Mouse (Mus musculus) lung, postnatal 25 days (tissue): Measurements from ENCODE around the gene Lyrm7.

ENCODE experiments used
- DNase-seq: peaks from one replicate; pipeline ENCODE4 v3.0.0; 2022; ENCODE audit warnings: low spot score

Gene Lyrm7

DNA sequence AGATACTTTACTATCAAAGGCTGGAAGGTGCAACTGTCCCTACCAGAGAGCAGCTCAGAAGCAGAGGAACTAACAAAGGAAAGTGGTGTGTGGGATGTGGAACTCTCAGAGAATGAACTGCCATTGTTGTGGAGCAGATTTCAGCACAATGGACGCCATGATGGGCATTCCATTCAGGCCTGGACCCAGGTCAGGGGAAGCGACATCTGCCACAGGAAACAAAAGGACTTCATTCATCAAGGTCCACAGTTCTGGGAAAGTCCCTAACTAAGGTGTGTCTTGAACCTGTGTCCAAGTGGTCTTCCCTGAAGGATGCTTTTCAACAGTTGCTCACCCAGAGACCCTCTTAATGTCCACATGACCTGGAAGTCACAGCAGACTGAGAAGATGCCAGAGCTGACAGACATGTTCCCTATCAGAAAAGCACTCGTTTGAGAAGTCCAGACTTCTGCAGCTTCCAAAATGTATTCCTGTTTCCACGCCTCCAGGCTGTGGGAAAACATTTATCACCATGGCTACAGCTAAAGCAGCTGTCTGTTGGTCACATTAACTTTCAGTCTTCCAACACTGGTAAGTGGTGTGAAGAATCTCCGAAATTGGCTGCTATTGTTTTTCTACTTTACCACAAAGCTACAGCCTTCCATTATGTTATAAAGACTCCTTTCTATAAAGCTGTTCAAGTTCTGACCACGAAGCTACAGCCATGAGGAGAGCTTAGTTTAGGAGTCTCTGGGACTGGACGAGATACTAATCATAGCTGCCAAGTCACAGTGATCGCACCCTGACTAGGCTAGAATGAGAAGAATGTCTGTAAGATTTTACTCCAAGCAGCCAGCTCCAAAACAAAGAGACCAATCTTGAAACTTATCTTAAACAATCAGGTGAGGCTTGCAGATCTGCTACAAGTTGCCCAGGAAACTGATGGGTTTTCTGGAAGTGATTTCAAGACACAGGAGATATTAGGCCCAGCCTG is 15.0 kb downstream of the Lyrm7 start:
- DNase-seq: no peak

DNA sequence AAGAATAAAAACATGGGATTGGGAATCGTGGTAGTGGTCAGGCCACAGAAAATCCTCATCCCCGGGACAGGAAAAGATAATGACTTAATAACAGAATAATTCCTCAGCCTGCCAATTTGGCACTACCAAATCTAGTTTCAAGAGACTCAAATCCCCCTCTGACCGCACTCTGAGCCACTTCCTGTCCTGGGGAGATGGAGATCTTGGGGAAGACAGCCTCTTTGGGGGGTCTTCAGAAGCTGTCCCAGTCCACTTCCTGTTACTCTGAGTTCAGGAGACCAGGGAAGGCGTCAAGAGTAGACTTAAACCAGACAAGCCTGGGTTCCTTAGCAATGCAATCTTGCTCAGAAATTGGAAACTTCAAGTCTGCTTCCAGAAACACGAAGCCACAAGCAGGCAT is 15.8 kb downstream of the Lyrm7 start:
- DNase-seq: no peak

DNA sequence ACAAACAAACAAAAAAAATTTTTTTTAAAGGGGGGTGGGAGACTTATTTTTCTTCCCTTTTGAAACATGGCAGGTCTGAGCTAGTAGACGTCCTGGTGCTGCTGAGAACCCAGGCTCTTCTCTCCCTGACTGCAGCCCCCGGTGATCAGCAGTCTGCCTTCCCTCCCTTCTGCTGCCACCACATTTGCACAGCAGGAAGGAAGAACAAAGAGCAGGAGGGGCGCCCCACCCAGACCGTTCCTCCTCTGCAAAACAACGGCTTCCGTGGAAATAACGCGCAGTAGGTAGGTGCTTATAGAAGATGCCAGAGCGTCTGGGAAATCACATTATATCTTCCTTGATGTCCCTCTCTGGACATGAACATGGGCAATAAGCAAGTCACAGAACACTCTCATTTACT is 16.3 kb downstream of the Lyrm7 start:
- DNase-seq: no peak

DNA sequence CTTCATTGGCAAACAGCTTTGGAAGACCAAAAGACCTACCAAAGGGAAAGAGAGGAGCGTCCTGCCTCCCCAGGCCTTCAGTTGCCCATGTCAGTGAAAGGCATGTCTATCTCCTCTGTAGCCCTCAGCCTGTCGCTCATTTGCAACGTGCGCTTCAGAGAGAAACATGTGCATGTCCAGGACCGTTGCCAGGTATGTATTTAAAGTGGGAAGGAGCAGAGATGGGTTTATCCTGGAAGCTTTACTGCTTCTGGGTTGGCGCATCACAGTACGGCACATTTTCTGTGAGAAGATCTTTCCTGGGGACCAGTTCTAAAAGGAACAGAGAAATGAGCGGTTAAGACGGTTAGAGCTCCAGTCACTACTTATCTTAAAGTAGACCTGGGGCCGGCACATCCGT is 19.8 kb downstream of the Lyrm7 start:
- no peak for DNase-seq

DNA sequence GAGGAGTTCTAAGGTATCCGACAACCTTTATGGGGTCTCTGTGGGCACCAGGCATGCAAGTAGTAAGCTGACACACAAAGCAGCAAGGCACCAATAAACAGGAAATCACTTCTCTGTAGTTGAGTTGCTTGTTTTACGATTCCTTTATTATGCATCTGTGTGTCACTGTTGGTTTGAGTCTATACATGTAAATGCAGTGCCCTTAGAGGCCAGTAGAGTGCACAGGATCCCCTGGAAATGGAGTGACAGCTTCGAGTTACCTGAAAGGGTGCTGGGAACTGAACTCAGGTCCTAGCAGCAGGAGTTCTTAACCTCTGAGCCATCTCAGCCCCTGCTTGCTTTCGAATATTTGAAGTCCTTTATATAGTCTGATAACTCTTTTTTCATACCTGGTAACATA is 21.0 kb downstream of the Lyrm7 start:
- DNase-seq: no peak

DNA sequence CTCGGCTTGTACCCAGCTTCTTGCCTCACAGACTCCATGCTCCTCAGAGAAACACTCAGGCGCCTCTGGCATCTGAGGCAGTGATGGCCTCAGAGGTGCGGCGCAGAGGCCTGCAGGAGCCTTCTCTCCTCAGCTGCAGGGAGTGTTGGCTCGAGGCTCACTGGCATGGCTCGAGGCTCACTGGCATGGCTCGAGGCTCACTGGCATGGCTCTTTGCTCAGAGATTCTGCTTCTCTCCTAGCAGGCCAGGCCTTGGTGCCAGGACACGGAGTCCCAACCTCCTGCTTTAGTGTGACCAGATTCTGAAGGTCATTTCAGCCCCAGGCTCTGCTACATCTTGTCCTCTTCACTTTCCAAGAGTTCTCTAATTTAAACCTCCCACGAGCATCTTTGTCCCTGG is 24.6 kb downstream of the Lyrm7 start:
- no peak for DNase-seq

DNA sequence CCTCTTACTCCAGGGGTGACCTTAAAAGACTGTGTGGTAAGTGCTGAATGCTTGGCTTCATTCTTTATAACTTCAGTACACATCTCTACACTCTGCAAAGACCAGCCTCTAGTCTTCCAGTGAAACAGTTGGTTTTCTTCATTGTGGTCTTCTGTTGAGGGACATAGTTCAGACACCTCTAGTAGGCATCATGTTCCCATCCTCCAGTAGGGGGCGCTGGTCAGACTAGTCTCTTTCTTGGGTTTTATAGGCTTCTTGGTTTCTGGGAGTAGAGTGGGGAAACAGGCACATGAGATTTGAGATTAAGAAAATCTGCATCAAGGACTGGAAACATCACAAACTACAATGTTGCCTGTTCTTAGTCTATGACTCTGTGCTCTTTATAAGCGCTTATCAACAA is 26.1 kb downstream of the Lyrm7 start:
- no peak for DNase-seq

DNA sequence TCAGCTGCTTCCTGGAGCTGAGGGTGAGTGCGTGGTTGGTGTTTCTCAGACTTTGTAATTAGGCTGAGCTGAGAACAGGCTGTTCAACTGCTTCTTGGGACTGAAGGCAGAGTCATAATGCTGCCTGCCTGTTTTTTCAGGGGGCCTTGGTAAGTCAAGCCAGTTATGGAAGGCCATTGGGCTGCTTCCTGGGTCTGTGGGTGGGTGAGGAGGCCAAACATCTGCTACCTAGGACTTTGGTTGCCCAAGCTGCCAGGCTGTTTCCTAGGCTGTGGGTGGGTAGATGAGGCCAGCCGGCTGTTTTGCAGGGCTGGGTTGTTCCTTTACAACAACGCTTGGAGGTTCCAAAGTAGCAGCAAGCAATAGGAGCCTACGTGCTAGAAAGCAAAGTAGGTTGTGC is 26.9 kb downstream of the Lyrm7 start:
- DNase-seq: no peak

DNA sequence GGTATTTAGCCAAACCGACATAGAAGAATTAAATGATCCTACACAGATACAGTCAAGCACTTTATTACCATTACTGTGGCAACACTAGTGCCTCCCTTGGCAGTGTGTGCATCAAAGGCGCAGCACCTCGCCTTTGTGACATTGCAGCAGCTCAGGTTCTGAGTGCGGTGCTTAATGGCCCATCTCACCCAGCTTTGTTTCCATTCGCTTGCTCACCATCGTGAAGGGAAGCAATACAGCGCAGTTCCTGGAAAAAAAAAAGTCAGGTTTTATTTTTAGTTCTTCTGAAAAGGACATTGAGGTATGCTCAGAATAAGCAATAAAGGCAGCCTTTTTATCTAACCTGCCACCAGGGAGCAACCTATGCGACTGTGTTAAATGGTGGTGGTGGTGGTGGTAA is 33.9 kb downstream of the Lyrm7 start:
- no peak for DNase-seq

DNA sequence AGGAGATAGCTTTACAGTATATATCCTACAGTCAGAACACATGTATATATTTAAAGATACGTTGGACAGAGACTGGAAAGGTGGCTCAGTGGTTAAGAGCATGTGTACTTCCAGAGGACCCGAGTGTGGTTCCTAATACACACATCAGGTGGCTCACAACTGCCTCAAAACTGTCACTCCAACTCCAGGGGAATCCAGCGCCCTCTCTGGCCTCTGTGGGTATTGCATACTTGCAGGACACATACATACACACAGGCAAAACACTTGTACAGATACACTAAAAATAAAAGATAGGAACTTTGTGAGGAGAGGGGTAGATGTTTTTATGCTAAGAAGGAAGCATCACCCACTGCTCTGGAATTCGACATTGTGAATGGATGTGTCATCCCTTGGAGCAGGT is 34.9 kb downstream of the Lyrm7 start:
- DNase-seq: no peak

DNA sequence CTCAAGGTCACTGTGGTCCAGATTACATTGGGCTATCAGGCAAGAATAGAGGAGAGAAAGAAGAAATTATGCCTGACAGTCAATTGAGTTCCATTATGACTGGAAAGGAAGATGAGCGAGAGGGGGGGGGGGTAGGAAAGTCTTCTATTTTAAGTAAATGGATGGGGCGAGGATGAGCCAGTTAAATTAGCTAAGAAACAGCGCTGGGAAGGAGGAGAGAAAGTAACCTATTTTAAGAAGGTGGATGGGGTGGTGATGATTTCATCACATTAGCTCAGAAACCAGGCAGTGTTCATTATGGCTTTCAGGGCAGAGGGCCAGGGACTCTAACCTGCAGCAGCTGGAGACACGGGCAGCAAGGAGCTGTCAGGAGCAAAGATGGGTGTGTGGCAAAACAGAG is 37.2 kb downstream of the Lyrm7 start:
- no peak for DNase-seq

DNA sequence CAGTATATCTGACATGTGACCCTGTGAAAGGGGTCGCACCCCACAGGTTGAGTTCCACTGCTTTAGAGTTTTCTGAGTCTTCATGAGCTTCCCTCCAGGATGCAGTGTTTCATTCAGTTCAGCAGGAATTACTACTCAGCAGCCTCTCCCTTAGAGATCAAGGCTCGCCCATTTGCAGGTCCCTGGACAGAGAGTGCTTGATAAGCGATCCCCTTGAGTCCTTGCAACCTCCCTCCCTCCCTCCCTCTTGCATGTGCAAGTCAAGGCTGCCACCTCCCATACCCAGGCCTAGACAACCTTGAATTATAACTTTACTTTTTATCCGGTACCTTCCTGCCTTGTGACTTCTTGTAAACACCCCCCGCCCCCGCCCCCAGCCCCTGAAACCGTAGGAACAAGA is 41.2 kb downstream of the Lyrm7 start:
- DNase-seq: no peak

DNA sequence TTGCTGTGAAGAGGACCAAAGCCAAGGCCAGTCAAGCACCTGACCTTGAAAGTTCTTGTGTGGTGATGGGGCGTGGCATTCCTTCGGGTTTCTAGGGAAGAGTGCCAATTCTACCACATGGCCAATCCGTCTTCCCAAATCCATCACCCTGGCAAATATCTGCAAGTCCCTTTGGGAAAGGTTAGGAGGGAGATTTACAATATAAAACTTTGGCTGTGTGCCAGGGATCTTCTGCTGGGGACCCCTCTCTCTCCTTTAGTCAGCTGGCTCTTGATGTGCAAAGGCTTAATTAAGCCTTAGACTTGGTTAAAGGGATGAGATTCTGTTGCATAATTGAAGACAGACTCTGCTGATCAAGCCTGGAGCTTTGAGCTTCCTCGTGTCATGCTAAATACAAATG is 43.3 kb downstream of the Lyrm7 start:
- no peak for DNase-seq

DNA sequence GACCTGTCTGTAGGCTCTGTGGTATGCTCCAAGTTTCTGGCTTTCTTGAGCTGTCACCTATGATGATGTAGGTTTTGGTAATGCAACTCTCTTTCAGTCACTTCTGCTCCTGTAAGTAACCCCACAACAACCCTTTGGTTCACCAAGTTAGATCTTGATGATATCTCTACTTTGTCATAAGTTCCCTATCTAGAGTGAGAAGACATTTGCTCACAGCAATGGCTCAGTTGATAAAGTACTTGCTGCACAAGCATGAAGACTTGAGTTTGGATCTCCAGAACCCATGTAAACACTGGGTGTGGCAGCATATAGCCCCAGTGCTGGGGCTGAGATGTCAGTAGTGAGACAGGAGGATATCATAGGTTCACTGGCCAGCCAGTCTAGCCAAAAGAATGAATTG is 45.1 kb downstream of the Lyrm7 start:
- no peak for DNase-seq

DNA sequence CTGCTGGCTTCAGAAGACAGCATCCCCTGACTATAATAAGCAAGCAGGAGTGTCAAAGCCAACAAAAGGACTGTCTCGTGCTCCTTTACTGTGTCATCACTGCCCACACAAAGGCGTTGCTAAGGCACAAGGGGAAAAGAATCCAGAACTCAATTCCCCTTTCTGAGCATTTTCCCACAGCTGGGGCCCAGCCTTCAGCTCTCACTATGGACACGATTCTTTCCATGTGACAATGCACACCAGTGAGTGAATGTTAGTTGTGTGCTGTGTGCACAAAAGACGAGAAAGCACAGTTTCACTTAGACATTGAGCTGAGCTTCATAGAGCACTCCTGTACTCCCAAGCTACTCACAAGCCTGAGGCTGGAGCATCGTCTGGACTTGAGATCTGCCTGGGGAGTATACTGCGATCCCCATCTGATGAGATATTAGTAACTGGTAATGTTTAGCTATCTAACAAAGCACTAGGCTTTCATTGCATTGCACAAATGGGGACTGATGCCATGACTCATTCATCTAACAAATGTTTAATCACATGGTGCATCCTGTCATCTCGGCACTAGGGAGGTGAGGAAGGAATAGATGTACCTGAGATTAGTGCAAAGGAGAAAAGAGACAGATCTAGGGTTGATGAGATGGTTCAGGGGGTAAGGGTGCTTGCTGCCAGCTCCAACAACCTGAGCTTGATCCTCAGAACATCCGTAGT is 47.8 kb downstream of the Lyrm7 start:
- no peak for DNase-seq

DNA sequence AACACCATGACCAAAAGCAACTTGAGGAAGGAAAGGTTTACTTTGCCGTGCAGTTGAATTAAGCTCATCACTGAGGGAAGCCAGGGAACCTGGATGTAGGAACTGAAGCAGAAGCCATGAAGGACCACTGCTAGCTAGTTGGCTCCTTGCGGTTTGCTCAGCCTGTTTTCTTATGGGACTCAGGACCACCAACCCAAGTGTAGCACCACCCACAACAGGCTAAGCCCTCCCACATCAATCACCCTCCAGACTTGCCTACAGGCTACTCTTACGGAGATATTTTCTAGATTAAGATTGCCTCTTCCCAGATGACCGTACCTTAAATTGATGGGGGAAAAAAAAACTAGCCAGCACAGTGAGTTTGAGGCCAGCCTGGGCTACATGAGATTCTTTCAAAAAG is 48.4 kb downstream of the Lyrm7 start:
- DNase-seq: no peak

DNA sequence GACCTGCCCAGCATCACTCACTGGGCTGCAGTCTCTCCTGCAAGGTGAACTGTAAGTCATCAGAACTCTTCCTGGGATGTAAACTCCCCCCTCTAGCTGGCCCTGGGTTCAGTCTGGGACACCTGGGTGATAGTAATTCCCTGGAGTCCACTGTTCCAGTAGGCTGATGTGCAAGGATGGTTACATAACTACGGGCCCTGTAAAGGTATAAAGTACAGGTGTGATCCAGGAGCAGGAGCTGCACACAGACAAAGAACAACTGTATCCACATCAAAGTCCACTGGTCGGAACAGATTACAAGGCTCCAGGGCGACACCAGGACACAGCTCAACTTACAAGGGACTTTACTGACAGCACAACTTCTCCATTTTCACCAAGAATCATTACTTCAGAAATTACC is 49.7 kb downstream of the Lyrm7 start:
- no peak for DNase-seq

DNA sequence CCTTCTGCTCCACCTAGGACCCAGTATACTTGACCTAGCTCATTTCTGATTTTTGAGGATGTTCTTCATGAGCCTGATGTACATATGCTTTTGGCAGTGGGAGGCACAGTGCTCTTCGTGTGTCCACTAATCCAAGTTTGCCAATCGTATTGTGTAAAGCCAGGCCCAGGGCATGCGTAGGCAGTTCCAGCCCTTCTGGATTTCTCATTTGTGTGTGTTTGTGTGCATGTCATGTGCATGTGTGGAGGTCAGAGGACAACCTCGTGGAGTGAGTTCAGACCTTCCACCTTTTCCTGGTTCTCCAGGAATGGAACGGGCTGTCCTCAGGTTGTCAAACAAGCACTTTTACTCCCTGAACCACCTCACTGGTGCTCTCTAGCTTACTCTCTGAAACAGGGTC is 51.1 kb downstream of the Lyrm7 start:
- no peak for DNase-seq

DNA sequence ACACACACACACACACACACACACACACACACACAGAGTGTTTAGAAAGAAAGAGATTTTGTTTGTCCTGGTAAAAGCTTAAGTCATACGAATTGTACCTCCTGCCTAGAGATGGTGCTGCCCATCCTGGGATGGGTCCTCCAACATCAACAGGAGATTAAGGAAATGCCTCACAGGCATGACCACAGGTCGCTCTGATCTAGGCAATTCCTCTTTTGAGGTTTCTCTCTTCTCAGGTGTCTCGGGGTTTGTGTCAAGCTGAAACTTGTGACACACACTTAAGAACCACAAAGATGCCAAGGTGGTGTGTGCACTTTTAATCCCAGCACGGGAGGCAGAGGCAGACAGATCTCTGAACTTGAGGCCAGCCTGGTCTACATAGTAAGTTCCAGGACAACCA is 52.5 kb downstream of the Lyrm7 start:
- no peak for DNase-seq

DNA sequence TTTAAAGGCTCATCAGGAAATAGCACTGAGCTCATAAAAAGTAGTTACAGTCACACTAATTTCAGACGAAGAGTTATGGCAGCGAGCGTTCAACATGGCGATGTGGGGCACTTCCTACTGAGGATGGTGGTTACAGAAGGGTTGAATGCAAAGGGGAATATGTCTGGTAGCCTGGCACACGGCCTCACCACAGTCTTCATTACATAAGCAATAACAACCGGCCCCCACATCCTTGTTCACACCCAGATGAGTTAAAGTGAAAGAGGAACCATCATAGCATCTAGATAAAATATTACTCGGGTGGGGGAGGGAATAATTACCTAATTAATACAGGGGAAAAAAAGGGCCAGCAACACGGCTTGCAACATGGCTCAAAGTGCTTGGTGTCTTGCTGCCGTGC is 53.0 kb downstream of the Lyrm7 start:
- DNase-seq: peak; percentile 51

DNA sequence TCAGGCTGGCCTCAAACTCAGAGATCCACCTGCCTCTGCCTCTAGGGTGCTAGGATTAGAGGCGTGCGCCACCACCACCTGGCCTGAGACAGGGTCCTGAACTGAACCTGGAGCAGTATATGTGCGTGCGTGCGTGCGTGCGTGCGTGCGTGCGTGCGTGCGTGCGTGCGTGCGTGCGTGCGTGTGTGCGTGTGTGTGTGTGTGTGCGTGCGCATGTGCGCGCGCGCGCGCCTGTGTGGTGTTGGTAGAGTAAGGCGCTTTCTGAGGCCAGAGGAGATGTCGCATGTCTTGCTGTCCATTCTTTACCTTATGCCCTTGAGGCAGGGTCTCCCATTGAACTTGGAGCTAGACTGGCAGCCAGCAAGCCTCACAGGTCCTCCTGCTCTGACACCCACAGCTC is 53.8 kb downstream of the Lyrm7 start:
- DNase-seq: no peak

DNA sequence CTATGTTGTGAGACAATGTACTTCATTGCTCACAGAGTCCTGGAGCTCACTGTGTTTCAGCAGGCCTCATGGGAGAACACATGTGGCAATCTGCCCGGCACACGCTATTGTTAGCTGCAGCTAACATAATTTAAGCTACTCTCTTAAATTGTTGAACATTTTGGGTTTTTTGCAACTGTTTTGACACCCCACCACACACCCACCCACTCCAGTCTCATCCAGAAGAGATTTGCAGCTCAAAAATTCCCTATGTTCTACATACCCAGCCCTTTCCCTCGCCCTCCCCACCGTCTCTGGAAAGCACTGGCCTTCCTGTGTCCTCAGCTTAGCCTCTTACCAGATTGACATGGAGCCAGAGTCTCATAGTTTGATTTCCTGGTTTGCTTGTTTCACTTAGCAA is 55.5 kb downstream of the Lyrm7 start:
- peak; percentile 65 for DNase-seq

DNA sequence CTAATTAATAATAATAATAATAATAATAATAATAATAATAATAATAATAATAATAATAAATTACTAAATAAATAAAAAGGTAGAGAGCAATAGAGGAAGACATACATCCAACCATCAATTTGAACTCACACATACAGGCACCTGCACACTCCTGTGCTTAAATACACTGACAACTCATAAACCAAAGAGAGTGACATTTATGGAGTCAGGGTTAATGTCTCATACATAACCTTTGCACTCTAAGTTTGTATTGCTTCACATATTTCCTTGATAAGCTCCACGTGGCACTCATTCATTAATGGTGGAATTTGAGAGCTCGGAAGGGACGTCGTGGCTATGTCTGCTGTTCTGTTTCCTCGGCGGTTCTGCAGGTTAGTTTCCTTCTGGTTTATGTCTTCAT is 58.1 kb downstream of the Lyrm7 start:
- no peak for DNase-seq
